ENCODE assay signal across 9 mouse cellular contexts in genomic region chr7:128416664-128417063, GRCm38 (mm10). TPM values are rescaled to one million over a fixed set of nuclear protein-coding genes. Genes with fewer than 3 reads are reported as not detected.
A peak's percentile ranks its signal among the peaks of the same experiment; 100 is the strongest.
DNase-seq lines count a peak whose midpoint lies in the region; ATAC-seq and TF ChIP-seq lines count a peak whose summit lies in the region.
"Had no signal": no experiment of that assay in that cellular context is flagged by ENCODE, and none has a peak within 500 bp of the region (broad histone marks: within the 10 kb centered on the region; RNA-seq: fewer than 3 reads in every experiment).

No protein-coding gene starts in this region.

- 69% methylated on average over 6 of the region's 6 CpGs for WGBS in forebrain, embryonic 10.5 days
- 66% methylated on average over 6 of the region's 6 CpGs for WGBS in forebrain, embryonic 15.5 days
- WGBS in spleen, adult 2 months = 79% methylated on average over 6 of the region's 6 CpGs
- WGBS in liver, embryonic 14.5 days (ENCODE audit: insufficient replicate concordance) = 52% methylated on average over 6 of the region's 6 CpGs
- WGBS in stomach, postnatal 0 days = 63% methylated on average over 6 of the region's 6 CpGs

- H3K27me3 ChIP-seq in forebrain, embryonic 10.5 days (ENCODE audit: poor library complexity, severe bottlenecking) = peaks cover 79% of the 10 kb centered on the region
- H3K27me3 ChIP-seq in forebrain, embryonic 15.5 days = peaks cover 40% of the 10 kb centered on the region
- H3K27me3 ChIP-seq in spleen, adult 2 months (ENCODE audit: control insufficient read depth, insufficient read depth, low read length) = peaks cover 12% of the 10 kb centered on the region
- H3K27me3 ChIP-seq in liver, embryonic 14.5 days (ENCODE audit: control insufficient read depth, insufficient read depth, low read length) = peaks cover 25% of the 10 kb centered on the region
- no peaks in the 10 kb centered on the region for H3K27me3 ChIP-seq in stomach, postnatal 0 days (ENCODE audit: control insufficient read depth, insufficient read depth, low read length)

- H3K4me3 ChIP-seq in forebrain, embryonic 10.5 days = peak overlapping the region; percentile 78; the same call in 1 of the 2 replicates
- no peak overlapping the region for H3K4me3 ChIP-seq in forebrain, embryonic 15.5 days
- H3K4me3 ChIP-seq in spleen, adult 2 months (ENCODE audit: extremely low read depth, insufficient read depth, insufficient read length) = peak overlapping the region; percentile 61
- H3K4me3 ChIP-seq in liver, embryonic 14.5 days (ENCODE audit: insufficient read depth in 1 of 2, low read depth in 2 of 2, low read length in 2 of 2) = peak overlapping the region; percentile 66 to 83
- H3K4me3 ChIP-seq in stomach, postnatal 0 days (ENCODE audit: low read depth, low read length) = peak overlapping the region; percentile 71; the same call in 1 of the 2 replicates

- H3K9me3 ChIP-seq in forebrain, embryonic 10.5 days = no peaks in the 10 kb centered on the region
- no peaks in the 10 kb centered on the region for H3K9me3 ChIP-seq in forebrain, embryonic 15.5 days
- H3K9me3 ChIP-seq in liver, embryonic 14.5 days (ENCODE audit: control insufficient read depth, low read length) = no peaks in the 10 kb centered on the region
- H3K9me3 ChIP-seq in stomach, postnatal 0 days (ENCODE audit: control insufficient read depth, low read length) = no peaks in the 10 kb centered on the region

- no peak overlapping the region for H3K9ac ChIP-seq in forebrain, embryonic 15.5 days (replicated peaks)
- peak overlapping the region; percentile 75 for H3K9ac ChIP-seq in liver, embryonic 14.5 days (replicated peaks)
- H3K9ac ChIP-seq in stomach, postnatal 0 days (ENCODE audit: low read length) = no peak overlapping the region

- DNase-seq in forebrain, embryonic 10.5 days (ENCODE audit: extremely low spot score, low spot score) = no peak
- DNase-seq in spleen, adult 2 months (ENCODE audit: low read depth in 1 of 2, low spot score in 2 of 2) = no peak
- DNase-seq in spleen, adult 12 weeks (ENCODE audit: low spot score) = no peak
- no peak for DNase-seq in liver, embryonic 14.5 days (ENCODE audit: low read depth in 3 of 3, low spot score in 3 of 3)
- no peak for DNase-seq in stomach, postnatal 0 days (ENCODE audit: low spot score)
- no peak for DNase-seq in embryo, embryonic 9.5 days (ENCODE audit: extremely low spot score)
- no peak for DNase-seq in kidney, postnatal 4 days

- H3K36me3 ChIP-seq in forebrain, embryonic 10.5 days (replicated peaks) = no peaks in the 10 kb centered on the region
- H3K36me3 ChIP-seq in forebrain, embryonic 15.5 days = no peaks in the 10 kb centered on the region
- H3K36me3 ChIP-seq in spleen, adult 2 months (ENCODE audit: control insufficient read depth, insufficient read depth, low read length) = no peaks in the 10 kb centered on the region
- no peaks in the 10 kb centered on the region for H3K36me3 ChIP-seq in liver, embryonic 14.5 days (replicated peaks; ENCODE audit: control insufficient read depth, insufficient read depth, low read depth)
- no peaks in the 10 kb centered on the region for H3K36me3 ChIP-seq in stomach, postnatal 0 days (ENCODE audit: control insufficient read depth, insufficient read depth, low read length)

- H3K27ac ChIP-seq in forebrain, embryonic 10.5 days = no peak overlapping the region
- no peak overlapping the region for H3K27ac ChIP-seq in forebrain, embryonic 15.5 days (replicated peaks)
- H3K27ac ChIP-seq in spleen, adult 2 months (ENCODE audit: insufficient read depth, low read length) = no peak overlapping the region
- no peak overlapping the region for H3K27ac ChIP-seq in liver, embryonic 14.5 days
- no peak overlapping the region for H3K27ac ChIP-seq in stomach, postnatal 0 days (replicated peaks)
- H3K27ac ChIP-seq: layer of hippocampus, adult 2 months had no signal

- TF ChIP-seq CTCF in spleen, adult 2 months (IDR thresholded peaks at IDR 0.05; ENCODE audit: extremely low read depth, insufficient read depth, insufficient read length, insufficient replicate concordance) = no peak
- no peak for TF ChIP-seq CTCF in liver, embryonic 14.5 days (IDR thresholded peaks at IDR 0.05; ENCODE audit: low read depth)
- TF ChIP-seq CTCF in stomach, postnatal 0 days (IDR thresholded peaks at IDR 0.05; ENCODE audit: low read depth) = no peak

- no peak for ATAC-seq in forebrain, embryonic 15.5 days (replicated peaks)
- ATAC-seq in liver, embryonic 14.5 days (ENCODE audit: insufficient read depth) = no peak
- no peak for ATAC-seq in stomach, postnatal 0 days (ENCODE audit: low FRiP score, low TSS enrichment)

- TF ChIP-seq POLR2A in spleen, adult 2 months (IDR thresholded peaks at IDR 0.05; ENCODE audit: low read depth, low read length) = no peak

- H3K4me2 ChIP-seq in forebrain, embryonic 15.5 days (replicated peaks) = no peak overlapping the region
- peak overlapping the region; percentile 100 for H3K4me2 ChIP-seq in liver, embryonic 14.5 days (ENCODE audit: low read depth)
- 0 out of 2 replicates have a peak overlapping the region, but pooled peaks have one; percentile 99 for H3K4me2 ChIP-seq in stomach, postnatal 0 days (replicated peaks; ENCODE audit: low read depth)

- TF ChIP-seq EP300 in liver, embryonic 14.5 days (IDR thresholded peaks at IDR 0.05; ENCODE audit: low read depth) = no peak
- TF ChIP-seq EP300 in stomach, postnatal 0 days (optimal IDR thresholded peaks at IDR 0.05) = no peak

- peaks cover 32% of the 10 kb centered on the region for H3K4me1 ChIP-seq in forebrain, embryonic 10.5 days
- peaks cover 16% of the 10 kb centered on the region for H3K4me1 ChIP-seq in forebrain, embryonic 15.5 days
- peaks cover 5% of the 10 kb centered on the region for H3K4me1 ChIP-seq in spleen, adult 2 months (ENCODE audit: control insufficient read depth, insufficient read depth, insufficient read length)
- H3K4me1 ChIP-seq in liver, embryonic 14.5 days (replicated peaks; ENCODE audit: control insufficient read depth in 2 of 2, insufficient read depth in 2 of 2, low read length in 1 of 2) = peaks cover 28 to 49% of the 10 kb centered on the region in 2 experiments
- no peaks in the 10 kb centered on the region for H3K4me1 ChIP-seq in stomach, postnatal 0 days (replicated peaks; ENCODE audit: control insufficient read depth, insufficient read depth)

RNA-seq across cellular contexts. Expression of gene Rgs10, which starts 1.9 kb away (rescaled TPM):
- 4.8 and 5.9 TPM in 2 replicates for polyA plus RNA-seq in forebrain, embryonic 10.5 days (2016; fragmentation: Nextera tagmentation; extraction: Ambion mirVana)
- polyA plus RNA-seq in forebrain, embryonic 15.5 days (2015; fragmentation: Nextera tagmentation; extraction: Ambion mirVana) = 21.9 and 22.2 TPM in 2 replicates
- polyA plus RNA-seq in spleen, adult 2 months (2012; rRNA removed) = 20.8 and 21.6 TPM in 2 replicates
- polyA plus RNA-seq in liver, embryonic 14.5 days (2012; rRNA removed) = 24.4 and 36.3 TPM in 2 replicates
- polyA plus RNA-seq in liver, embryonic 14.5 days (2014; fragmentation: Nextera tagmentation; extraction: Ambion mirVana) = 45.8 and 53.0 TPM in 2 replicates
- polyA plus RNA-seq in stomach, postnatal 0 days (2015; fragmentation: Nextera tagmentation; extraction: Ambion mirVana) = 24.5 and 28.9 TPM in 2 replicates

RNA-seq across cellular contexts. Expression of gene Tial1, which starts 44.9 kb away (rescaled TPM):
- polyA plus RNA-seq in forebrain, embryonic 10.5 days (2016; fragmentation: Nextera tagmentation; extraction: Ambion mirVana) = 27.1 and 27.8 TPM in 2 replicates
- polyA plus RNA-seq in forebrain, embryonic 15.5 days (2015; fragmentation: Nextera tagmentation; extraction: Ambion mirVana) = 31.6 and 35.0 TPM in 2 replicates
- 15.8 and 20.6 TPM in 2 replicates for polyA plus RNA-seq in spleen, adult 2 months (2012; rRNA removed)
- polyA plus RNA-seq in liver, embryonic 14.5 days (2012; rRNA removed) = 32.7 and 55.3 TPM in 2 replicates
- polyA plus RNA-seq in liver, embryonic 14.5 days (2014; fragmentation: Nextera tagmentation; extraction: Ambion mirVana) = 15.2 and 15.5 TPM in 2 replicates
- 12.5 and 13.1 TPM in 2 replicates for polyA plus RNA-seq in stomach, postnatal 0 days (2015; fragmentation: Nextera tagmentation; extraction: Ambion mirVana)
